Mouse (Mus musculus) layer of hippocampus, adult 9-11 months (tissue): ENCODE results near the gene Lysmd1.

Source experiments
- DNase-seq: peaks from one replicate; pipeline ENCODE4 v3.0.0; 2022

Gene Lysmd1

DNA sequence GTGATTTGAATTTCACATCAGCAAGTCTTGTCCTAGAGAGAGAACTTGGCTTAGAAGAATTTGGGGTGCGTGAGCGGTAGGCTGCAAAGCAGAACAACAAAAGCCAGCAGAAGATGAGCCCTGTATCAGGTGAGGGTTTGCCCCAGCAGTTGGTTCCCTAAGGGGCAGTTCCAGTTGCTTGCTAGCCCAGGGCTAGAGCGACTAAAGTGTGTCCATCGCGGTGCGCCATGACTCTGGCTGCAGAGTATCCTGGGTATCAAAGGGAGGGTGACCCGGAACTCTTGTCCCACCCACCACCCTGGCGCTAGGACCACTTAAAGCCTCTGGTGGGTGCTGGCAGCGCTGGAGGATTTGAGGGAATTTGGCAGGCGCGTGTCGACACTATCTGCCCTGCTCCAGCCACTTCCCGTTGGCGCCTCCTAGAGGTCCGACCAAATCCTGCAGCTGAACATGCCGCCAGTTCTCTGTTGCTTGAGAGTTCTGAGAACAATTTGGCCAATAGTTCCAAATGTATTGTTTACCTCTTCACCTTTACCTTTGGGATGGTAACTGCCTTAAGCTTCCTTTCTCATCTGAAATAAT lies 40.2 kb downstream of the Lysmd1 start:
- DNase-seq, result peak; percentile 53

- no peak for DNase-seq
Observed at GRCm38 (mm10) chr3:95176500-95176899, 42.6 kb downstream of the Lysmd1 start.

GRCm38 (mm10) chr3:95177583-95177982 lies 43.7 kb downstream of the Lysmd1 start:
- no peak for DNase-seq

- DNase-seq, result no peak
Observed at GRCm38 (mm10) chr3:95178948-95179347, 45.1 kb downstream of the Lysmd1 start.

DNA sequence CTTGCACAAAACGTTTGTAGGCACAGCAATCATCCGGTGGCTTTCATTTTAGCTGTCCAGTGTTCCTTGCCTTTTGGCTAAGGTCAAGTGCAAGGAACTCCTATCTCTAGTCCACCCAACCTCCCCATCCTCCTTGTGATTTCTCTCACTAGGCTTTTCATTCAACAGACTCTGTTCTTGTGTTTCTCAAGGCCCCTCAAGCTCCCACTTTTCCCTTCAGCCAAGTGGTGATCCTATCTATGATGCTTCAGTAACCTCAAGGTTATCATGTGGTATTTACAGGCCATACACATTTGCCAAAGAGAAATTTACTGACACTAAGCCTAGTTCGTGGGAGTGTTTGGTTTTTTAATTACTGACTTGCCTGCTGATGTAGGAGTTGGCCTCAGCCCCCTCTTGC lies 46.0 kb downstream of the Lysmd1 start:
- no peak for DNase-seq

DNA sequence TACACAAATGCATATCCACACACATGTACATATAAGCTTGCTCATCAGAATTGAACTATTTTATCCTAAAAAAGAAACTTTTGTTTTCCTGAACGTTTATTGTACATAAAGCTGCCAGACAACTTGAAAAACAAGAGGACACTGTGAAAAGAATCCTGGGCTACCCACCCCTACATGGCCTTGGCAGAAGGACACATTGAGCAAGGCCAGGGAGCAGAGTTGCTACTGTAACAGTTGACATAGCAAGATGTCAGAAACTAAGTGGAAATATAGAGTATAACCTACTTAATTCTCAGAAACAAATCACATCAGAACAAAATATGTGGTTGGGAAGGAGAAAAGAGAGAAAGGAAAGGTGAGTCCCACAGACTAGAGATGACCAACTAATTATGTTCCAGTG lies 48.0 kb downstream of the Lysmd1 start:
- DNase-seq, result no peak

- no peak for DNase-seq
Observed at GRCm38 (mm10) chr3:95184796-95185577, 51.1 kb downstream of the Lysmd1 start.

DNA sequence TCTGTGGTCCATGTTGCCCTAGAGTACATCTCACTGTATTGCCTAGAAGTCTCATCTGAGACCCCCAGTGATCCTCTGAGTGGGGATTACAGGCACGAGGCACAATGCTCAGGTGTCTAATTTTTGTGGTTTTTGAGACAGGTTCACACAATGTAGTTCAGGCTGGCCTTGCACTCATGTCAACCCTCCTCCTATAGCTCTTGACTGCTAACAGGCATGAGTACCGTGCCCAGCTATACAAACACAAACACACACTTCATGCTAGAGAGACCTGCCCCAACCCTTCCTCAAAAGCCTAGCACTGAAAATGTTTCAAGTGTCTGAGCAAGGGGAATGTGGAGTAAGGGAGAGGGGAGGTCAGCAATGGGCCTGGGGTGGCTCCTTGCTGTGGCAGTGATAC lies 52.2 kb downstream of the Lysmd1 start:
- no peak for DNase-seq

DNA sequence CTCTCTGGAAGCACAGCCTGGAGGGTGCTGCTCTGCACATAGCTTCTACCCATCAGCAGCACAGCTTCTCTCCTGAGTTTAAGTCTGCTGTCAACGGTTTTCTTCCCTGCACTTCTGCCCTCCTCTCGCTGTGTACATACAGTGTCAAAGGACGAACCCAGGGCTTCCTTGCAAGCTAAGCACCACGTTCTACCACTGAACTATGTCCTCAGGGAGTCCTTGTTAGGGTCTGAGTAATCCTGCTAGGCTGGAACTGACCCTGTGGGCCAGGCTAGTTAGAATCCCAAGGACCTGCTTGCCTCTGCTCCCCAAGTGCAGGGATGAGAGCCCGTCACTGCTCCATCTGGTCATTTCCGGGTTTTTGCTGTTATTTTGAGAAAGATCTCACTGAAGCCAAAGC lies 53.0 kb downstream of the Lysmd1 start:
- no peak for DNase-seq
